ENCODE assay signal across 29 mouse cellular contexts in genomic region chr5:99296348-99296747, GRCm38 (mm10).
"Had no signal": no experiment of that assay in that cellular context is flagged by ENCODE, and none has a peak within 500 bp of the region (broad histone marks: within the 10 kb centered on the region; RNA-seq: fewer than 3 reads in every experiment).

No protein-coding gene starts in this region.

- H3K9me3 ChIP-seq: embryonic facial prominence, embryonic 10.5 days; embryonic facial prominence, embryonic 12.5 days; embryonic facial prominence, embryonic 13.5 days; embryonic facial prominence, embryonic 15.5 days; forebrain, embryonic 10.5 days; forebrain, embryonic 12.5 days; forebrain, embryonic 13.5 days; forebrain, embryonic 15.5 days had no signal

- H3K4me2 ChIP-seq: embryonic facial prominence, embryonic 12.5 days; embryonic facial prominence, embryonic 13.5 days; embryonic facial prominence, embryonic 15.5 days; forebrain, embryonic 12.5 days; forebrain, embryonic 13.5 days; forebrain, embryonic 15.5 days had no signal

- H3K27me3 ChIP-seq: embryonic facial prominence, embryonic 12.5 days; embryonic facial prominence, embryonic 13.5 days; embryonic facial prominence, embryonic 15.5 days; forebrain, embryonic 12.5 days; forebrain, embryonic 13.5 days; forebrain, embryonic 15.5 days had no signal

- DNase-seq: cerebellum, adult 18-20 months; cerebellum, adult 2 months; cerebellum, adult 8-10 months; cerebellum, adult 9-10 months; cerebellum, adult 9-11 months; cerebellum, postnatal 10 days; cerebellum, postnatal 14 days; cerebellum, postnatal 25 days; cerebellum, postnatal 36 days; embryo, embryonic 11 days; forebrain, postnatal 0 days; gastrocnemius, adult 2 months; gastrocnemius, postnatal 10 days; gastrocnemius, postnatal 14 days; gastrocnemius, postnatal 25 days; gastrocnemius, postnatal 36 days; heart, adult 11 months; heart, adult 18-20 months had no signal

- H3K4me1 ChIP-seq: embryonic facial prominence, embryonic 12.5 days; embryonic facial prominence, embryonic 13.5 days; embryonic facial prominence, embryonic 15.5 days had no signal

- ATAC-seq: forebrain, embryonic 13.5 days; forebrain, embryonic 14.5 days; forebrain, embryonic 15.5 days; forebrain, embryonic 16.5 days; forebrain, postnatal 0 days had no signal

- H3K36me3 ChIP-seq: embryonic facial prominence, embryonic 10.5 days; embryonic facial prominence, embryonic 12.5 days; embryonic facial prominence, embryonic 13.5 days; embryonic facial prominence, embryonic 15.5 days; forebrain, embryonic 10.5 days; forebrain, embryonic 12.5 days; forebrain, embryonic 15.5 days had no signal

- H3K27ac ChIP-seq: embryonic facial prominence, embryonic 10.5 days; embryonic facial prominence, embryonic 12.5 days; embryonic facial prominence, embryonic 13.5 days; embryonic facial prominence, embryonic 15.5 days; forebrain, embryonic 10.5 days; forebrain, embryonic 12.5 days; forebrain, embryonic 13.5 days; forebrain, embryonic 15.5 days; gastrocnemius, adult 2 months had no signal

- H3K4me3 ChIP-seq: embryonic facial prominence, embryonic 10.5 days; embryonic facial prominence, embryonic 12.5 days; embryonic facial prominence, embryonic 13.5 days; embryonic facial prominence, embryonic 15.5 days; erythroblast, embryonic 14.5 days; forebrain, embryonic 10.5 days; forebrain, embryonic 12.5 days; forebrain, embryonic 13.5 days; forebrain, embryonic 15.5 days; gastrocnemius, adult 2 months had no signal

- H3K9ac ChIP-seq: embryonic facial prominence, embryonic 12.5 days; embryonic facial prominence, embryonic 13.5 days; embryonic facial prominence, embryonic 15.5 days; forebrain, embryonic 12.5 days; forebrain, embryonic 13.5 days; forebrain, embryonic 15.5 days; forebrain, postnatal 0 days had no signal
